Mouse (Mus musculus) brain, adult 2 months (tissue): Measurements from ENCODE around the gene BC029722.

Experiments used
- DNase-seq: peaks from one replicate; pipeline ENCODE4 v3.0.0; 2011; ENCODE audit warnings: low read depth, low spot score

The BC029722 gene

DNA sequence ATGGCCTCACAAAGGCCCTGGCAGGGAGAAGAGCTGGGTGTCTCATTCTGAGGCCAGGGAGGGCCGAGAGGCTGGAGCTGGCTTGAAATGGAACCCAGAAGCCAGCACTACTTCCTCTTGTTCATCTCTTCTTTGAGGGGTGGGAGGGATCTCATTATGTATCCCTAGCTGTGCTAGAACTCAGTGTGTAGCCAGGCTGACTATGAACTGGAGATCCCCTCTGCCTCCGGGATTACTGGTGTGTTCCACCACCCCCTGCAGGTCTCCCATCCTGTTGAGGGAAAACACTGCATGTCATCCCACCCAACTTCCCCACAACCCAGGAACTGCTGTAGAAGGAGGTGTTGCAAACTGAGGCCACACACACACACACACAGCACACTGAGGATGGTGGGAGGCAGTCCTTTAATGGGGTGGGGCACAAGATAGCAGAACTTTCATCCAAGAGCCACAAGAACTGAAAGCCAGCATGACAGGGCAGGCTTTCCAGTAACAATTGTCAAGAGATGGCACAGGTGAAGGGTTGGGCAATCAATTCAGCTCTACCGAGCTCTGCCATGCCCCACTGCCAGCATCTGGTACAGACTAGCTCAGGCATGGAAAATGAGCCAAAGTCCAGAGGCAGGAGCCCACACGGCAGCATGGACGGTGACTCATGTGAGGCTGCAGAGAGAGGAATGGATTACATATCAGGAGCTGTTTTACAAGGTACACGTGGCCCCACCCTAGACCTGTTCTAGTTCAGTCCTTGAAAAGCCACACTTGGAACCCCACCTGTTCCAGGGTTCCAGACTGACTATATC lies 424 bp upstream of the BC029722 start:
- DNase-seq: peak; percentile 50

DNA sequence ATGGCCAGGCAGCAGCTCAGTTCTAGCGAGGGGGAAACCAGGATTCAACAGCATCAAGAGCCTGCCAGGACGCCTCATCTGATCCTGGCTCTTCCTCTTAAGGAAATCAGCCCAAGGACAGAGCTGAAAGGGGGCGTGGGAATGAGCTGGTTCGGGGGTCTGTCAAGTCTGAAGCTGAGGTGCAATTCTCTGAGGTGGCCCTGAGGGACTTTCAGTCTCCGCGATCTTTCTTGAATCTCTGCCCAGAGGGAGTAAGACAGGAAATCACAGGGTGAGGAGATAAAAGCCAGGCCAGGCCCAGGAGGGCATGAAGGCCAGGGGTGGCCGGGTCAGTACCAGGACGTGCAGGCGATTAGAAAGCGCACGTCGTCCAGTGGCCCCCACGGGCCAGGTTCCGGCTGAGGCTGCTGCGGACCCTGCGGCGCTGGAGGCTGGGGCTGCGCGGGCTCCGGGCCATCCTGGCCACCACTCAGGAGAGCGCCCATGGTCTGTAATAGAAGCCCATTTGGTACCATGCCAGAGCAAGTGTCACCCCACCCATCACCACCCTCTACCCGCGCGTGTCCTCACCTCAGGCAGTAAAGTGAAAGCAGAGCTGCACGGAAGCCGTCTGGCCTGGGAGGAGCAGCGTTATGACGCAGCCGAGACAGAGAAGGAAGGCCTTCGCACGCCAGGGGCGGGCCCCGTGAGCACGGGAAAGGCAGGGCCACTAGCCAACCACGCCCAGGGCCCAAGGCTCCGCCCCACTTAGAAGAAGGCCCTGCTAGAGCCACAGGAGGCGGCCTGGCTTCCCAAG lies 432 bp downstream of the BC029722 start:
- peak; percentile 98 for DNase-seq

DNA sequence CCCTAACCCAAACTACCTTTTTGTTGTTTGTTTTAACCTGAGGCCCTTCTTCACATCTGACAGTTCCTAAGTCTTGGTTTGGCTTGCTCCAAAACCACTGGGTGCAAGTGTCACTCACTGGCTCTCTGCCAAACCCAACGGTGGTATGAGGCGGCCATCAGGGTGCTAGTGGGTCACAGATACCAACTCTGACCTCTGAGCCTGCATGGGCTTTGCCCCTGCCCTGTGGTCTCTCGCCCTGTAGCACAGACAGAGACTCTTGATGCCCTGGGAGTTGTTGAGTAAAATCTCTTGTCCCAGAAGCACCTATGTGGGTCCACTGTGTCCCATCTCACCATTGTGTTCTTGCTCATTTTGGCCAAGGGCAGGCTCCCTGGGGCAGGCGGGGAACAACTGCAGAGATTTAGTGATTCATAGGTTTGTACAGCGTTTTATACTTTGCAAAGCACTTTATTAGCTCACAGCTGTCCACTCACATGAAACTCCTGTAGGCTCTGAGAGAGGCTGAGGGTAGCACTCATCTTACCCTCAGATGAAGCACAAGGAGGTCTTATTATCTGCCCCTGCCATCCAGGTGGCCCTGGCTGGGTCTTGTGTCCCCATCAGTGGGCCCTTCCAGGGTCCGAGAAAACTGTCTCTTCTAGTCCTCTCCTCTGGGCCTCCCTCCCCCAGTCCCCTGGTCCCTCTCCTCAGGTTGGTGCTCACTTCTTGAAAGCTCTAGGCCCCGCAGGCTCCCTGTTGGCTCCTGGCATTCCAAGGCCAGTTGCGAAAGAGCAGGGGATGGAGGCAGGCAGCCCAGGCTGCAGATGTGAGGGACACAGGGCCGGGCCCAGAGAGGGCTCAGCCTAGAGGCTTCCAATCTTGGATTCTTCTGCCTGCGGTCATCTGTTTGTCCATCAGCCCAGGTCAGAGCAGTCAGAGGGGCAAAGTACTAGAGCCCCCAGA lies 1.7 kb downstream of the BC029722 start:
- DNase-seq: peak; percentile 39

DNA sequence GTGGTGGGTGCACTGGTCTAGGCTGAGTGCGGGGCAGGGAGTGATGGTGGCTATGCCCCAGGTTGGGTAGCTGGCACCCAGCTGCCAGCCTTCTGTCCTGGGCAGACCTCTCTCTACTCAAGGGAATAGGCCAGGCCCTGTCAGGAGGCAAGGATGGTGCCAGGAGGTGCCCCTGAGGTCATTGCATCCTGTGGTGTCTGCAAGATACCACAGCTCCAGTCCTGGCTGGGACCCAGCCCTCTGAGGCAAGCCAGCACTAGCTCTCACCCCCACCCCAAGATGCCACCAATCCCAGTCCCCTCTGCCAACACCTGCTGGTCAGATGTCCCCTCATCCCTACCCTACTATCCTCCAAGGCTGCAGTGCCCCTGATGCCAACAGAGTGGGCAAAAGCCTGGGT lies 3.0 kb downstream of the BC029722 start:
- DNase-seq: peak; percentile 54

DNA sequence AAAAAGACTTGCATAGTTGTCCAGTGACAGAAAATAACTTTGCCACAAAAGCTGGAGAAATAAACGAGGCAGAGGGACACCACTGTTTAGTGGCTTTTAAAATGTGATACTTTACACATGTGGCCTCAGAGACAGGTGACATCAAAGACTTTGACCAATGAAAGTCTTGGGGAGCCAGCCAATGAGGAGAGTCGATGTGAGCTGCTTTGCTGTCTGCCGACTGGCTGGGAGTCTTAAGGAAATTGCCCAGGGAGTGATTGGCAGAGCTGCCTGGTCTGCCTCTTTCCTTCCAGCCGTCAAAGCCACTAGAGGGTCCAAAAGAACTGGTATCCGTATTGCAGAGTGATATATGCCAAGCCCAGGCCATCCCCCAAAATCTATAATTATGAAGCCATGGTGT lies 4.4 kb downstream of the BC029722 start:
- DNase-seq: peak; percentile 85

DNA sequence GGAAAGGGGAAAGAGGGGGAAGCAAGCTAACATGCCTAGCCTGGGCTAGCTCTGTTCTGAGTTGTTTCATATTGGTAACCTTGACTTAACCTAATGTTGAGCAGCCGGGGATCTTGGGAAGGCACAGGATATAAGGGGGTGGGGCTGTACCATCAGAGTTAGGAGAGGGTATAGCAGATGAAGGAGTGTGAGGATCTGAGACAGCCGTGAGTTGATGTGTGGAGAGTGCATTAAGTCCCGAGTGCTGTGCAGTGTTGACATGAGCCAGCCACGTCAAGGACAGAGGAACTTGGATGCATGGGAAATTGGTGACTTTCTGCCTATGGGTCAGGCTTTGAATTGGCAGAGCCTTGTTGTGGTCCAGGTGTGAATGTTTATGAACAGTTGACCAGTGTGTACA lies 6.6 kb downstream of the BC029722 start:
- no peak for DNase-seq

DNA sequence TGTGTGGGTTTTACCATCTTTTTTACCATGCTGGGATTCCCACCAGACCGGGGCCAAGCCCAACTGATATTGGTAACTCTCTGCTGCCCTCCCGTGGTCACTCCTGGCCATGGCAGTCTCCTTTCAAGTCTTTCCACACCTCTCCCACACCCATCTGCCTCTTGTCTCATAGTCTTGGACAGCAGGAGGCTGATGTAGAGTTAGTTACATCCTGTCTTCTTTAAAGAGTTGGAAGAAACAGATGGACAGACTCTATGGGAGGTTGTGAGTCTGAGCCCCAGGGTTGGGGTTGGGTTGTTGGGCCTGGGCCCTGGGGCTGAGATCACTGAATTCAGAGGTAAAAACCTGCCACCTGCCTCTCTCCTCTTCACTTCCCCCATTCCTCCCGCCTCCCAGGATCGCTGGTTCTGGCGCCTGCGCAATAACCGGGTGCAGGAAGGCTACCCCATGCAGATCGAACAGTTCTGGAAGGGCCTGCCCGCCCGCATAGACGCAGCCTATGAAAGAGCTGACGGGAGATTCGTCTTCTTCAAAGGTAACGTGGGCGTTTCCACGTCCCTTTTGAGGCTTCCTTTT lies 7.3 kb downstream of the BC029722 start:
- DNase-seq: peak; percentile 96

DNA sequence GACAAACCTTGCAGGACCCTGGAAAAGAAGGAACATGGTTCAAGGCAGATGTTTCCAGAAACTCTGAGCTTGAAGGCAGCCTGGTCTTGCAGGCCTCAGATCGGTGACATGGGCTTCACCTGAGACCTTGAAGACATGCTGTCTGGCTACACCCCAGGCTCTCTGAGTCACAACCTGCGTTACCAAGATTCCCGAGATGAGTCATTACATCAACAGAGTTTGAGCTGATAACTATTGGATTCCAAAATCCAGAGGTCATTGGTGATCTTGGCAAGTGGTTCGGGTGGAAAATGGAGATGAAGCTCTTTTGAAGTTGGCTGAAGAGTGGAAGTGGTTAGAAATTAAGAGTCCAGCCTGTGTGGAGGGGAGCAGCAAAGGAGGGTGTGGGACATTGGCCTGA lies 9.6 kb downstream of the BC029722 start:
- no peak for DNase-seq

DNA sequence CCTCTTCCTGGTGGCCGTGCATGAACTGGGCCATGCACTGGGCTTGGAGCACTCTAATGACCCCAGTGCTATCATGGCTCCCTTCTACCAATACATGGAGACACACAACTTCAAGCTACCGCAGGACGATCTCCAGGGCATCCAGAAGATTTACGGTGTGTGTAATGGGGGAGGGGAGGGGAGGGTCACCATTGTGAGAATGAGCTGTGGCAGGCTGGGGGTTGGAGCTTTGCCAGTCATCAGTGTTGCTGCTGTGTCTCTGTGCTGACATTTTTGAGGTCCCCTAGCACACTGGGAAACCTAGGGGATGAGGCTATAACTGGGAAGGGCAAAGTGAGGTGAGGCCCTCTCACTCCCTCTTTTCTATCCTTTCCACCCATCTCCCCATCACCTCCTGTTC lies 11.8 kb downstream of the BC029722 start:
- no peak for DNase-seq

DNA sequence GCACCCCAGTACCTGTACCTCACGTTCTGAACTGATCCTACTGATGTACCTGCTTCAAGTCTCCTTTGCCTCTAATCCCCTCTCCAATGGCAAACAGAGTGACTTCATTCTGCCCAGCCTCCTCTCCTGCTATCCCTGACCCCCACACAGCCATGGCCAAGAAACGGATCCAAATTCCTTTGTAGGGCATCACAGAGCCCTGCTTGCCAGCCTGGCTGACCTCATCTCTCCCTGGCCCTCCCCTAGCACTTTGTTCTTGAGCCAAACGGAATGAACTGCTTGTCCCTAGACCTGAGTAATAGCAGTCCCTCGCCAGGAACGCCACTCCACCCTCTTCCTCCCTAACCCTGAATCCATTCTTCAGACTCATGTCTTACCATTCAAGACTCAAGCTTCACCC lies 12.7 kb downstream of the BC029722 start:
- DNase-seq: peak; percentile 98

DNA sequence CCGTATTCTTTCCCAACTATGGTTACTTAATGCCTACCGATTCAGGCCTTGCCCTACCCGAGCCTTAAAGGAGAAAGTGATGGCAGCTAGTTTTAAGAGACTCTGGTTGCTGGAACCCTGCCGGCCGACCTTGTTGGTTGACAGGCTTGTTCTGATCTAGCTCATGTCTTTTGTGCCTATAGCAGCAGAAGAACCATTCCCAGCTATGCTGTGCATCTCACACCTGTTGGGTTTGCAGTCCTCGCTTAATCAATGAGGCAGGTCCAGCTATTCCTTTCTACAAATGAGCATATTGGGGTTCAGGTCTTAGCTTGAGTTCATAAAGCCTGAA lies 13.3 kb downstream of the BC029722 start:
- no peak for DNase-seq

DNA sequence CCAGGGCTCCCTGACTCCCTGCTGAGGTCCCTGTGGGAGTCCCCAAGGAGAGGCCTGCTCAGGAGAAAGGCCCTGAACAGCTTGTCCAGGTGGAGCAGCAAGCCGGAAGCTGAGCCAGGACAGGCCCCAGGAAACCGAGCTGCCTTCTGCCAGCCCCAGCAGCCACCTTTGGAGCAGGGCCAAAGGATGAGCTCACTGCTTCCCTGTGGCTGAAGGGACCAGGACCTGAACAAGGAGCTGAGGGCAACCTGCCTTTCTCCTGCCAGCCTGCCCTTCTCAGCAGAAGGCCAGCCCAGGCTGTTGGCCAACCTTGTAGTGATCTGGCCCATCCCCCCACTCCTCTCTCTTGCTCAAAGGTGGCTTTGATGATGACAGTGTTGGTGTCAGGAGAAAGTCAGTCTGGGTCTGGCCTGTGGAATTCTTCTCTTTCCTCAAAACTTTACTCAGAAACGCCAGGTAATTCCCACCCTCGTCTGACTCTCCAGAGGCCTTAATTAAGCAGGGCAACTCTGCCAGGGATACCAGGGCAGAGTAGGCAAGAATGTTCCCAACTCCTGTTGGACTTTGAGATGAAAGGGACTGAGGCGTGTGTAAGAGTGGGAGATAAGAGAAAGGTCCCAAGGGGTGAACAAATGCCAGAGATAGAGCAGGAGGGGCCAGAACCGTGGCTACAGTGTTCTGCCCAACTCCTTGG lies 13.8 kb downstream of the BC029722 start:
- DNase-seq: peak; percentile 99

DNA sequence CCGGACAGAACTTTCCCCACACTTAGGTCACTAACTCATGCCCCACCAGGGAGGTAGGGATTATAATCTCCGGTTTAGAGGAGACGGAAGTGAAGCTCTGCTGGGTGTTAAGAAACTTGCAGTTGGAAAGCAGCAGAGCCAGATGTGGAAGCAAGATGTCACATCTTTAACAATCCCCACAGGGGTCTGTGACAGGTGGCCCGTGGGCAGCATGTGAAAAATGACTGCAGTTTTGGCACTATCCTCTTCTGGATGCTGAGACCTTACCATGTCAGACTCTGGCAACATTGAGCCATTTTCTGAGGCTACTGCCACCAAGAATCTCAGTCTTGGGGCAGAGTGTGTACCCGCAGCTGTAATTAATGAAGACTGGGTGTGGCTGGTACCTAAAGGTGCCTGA lies 15.2 kb downstream of the BC029722 start:
- no peak for DNase-seq

DNA sequence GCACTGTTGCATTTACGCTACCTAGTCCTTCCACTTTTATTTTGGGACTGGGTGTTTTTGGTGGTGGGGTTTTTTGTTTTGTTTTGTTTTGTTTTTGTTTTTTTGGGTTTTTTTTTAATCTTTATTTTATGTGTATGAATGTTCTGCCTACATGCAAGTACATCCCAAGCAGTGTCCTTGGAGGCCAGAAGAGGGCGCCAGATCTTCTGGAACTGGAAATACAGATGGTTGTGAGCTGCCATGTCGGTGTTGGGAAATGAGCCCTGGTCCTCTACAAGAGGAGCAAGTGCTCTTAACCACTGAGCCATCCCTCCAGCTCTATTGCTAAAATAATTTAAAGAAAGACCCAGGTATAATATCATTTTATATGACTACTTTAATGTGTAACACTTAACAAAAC lies 16.5 kb downstream of the BC029722 start:
- DNase-seq: peak; percentile 59

DNA sequence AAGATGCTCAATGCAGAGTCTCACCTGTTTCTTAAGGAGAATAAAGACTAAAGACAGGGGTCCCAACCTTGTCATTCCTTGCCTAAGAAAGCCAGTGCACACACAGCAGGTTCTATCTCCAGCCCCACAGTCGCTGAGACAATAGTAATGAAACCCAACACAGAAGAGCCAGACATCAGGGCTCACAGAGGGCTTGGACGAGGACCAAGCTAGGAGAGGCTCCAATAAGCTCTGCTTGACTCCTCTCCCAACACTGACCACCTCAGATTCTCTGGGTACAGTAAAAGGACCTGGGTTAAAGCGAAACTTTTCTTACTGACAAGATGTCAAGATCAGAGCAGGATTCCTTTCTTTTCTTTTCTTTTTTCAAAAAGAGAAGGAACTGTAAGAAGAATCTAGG lies 20.6 kb downstream of the BC029722 start:
- peak; percentile 59 for DNase-seq

DNA sequence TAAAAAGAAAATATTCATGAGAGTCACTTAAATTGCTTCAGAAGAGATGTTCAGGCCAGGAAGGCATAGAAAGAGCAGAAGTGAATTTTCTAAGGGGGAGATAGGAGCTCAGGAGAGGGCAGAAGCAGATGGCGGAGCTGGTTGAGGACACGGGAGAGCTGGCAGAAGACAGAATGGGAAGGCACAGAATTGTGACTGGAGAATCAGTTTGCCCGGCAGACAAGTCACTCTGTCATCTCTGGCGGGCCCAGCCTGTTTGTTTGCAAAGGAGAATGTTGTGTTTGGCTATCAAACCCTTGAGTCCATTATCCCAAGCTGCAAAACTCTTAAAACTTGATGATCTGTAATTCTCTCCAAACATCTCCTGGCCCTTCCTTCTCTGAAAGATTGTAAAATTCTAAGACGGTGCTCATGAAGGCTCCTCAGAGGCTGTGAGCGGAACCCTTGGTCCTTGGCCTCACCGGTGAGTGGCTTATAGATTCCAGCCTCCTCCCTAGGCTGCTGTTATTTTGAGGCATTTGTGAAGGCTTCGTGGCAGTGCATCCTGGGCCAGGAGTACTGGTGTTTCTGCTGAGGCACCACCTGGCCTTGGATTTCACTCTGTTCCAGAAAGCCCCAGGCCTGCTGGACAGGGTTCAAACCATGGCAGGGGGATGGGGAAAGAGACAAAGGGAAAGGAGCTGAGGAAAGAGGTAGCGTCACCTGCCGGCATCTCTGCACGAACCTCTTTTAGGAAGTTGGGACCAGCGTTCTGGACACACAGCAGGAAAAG lies 24.4 kb downstream of the BC029722 start:
- peak; percentile 98 for DNase-seq

DNA sequence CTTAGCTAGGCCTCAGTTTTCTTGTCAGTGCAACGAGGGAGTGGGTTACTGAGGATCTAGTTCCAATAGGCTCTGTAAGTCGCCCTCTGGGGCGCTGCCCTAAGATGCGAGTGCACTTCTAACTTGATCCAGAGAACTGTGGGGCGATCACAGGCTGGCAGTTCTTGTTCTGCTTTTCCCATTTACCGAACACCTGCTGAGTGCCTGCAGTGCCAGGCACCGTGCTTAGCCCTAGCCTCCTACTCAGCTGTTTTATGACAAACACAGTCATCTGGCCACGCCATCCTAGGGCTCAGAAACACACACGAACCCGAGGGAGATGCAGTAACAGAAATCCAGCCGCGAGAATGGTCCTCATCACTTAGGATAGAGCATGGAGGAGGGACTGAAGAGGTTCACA lies 26.3 kb downstream of the BC029722 start:
- no peak for DNase-seq

DNA sequence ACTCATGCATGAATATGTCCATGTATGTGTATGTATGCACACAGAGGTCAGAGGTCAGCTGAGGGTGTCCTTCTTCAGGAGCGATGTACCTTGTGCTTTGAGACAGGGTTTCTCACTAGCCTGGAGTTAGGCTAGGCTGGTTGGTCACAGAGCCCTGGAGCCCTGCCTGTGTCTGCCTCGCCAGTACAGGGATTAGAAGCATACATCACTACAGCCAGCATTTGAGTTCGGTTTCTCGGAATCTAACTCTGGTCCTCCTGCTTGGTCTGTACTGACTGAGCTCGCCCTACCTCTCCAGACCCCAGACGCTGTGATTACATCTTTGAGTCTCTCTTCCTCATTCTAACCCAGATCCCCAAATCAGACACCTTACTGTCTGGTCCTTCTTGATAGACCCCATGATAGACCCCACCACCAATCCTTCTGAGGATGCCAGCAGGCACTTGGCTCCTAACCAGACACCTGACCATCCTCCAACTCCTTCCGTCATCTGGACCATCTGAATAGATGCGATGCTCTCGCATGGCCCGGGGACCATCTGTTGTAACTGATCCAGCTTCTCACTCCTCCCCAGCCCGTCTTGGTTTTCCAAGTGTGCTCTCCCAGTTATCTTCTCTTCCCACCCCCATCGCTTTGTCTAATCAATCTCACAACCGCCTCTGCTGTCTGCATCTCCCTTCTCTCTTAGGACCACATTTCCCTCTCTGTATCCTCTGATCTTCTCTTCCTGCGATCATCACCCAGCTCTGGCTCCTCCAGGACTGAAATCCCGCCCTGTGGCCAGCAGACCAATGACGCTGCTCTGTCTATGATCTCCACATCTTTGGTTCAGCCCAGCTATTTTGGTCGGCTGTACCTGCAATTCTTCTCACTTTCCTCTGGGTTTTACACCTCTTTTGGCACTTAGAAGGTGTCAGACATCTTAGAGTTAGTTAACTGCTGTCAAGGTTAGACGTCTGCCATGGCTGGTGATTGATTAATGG lies 31.0 kb downstream of the BC029722 start:
- DNase-seq: peak; percentile 72

DNA sequence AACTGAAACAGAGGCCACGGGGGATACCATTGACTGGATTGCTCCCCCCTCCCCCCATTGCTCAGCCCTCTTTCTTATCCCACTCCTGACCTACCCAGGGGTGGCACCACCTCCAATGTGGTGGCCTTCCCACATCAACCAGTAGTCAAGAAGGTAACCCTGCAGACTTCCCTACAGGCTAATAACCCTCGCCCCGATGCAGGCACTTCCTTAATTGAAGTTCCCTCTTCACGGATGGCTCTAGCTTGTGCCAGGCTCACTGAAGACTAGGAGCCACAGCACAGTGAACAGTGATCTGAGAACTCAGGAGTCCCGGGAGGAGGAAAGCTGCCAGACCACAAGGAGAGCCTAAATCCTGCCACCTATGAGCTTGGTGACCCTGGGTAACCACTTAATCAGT lies 32.3 kb downstream of the BC029722 start:
- DNase-seq: no peak
